Mouse (Mus musculus) stomach, embryonic 14.5 days (tissue): ENCODE measurements around the gene Cenpi. TPM values are rescaled to one million over a fixed set of nuclear protein-coding genes. Genes with fewer than 3 reads are reported as not detected.

Source experiments
- ATAC-seq: fragments of 200-750 bp; cut with Nextera tagmentation; 2 replicates; pipeline ENCODE4 v1.8.0; 2017; ENCODE audit warnings: low read depth, moderate TSS enrichment; ENCODE audit not compliant: insufficient number of reproducible peaks, insufficient read depth, low FRiP score
- H3K27ac ChIP-seq: fragments of 300-500 bp; sonication (generic); 2 replicates; pipeline ENCODE4 v1.5.1; 2014; ENCODE audit warnings: mild to moderate bottlenecking, low read length, moderate library complexity, mixed read lengths
- H3K27me3 ChIP-seq: fragments of 300-500 bp; sonication (generic); 2 replicates; pipeline ENCODE4 v1.6.1; 2014; ENCODE audit warnings: low read length, control low read depth, mixed read lengths; ENCODE audit not compliant: control insufficient read depth, insufficient read depth
- H3K36me3 ChIP-seq: fragments of 300-500 bp; sonication (generic); 2 replicates; pipeline ENCODE4 v1.6.1; 2014; ENCODE audit warnings: mild to moderate bottlenecking, control low read depth, low read length, moderate library complexity, mixed read lengths; ENCODE audit not compliant: control insufficient read depth, insufficient read depth
- H3K4me1 ChIP-seq: fragments of 300-500 bp; sonication (generic); 2 replicates; pipeline ENCODE4 v1.6.1; 2014; ENCODE audit warnings: low read length, control low read depth, mixed read lengths; ENCODE audit not compliant: control insufficient read depth, insufficient read depth
- H3K4me2 ChIP-seq: fragments of 300-500 bp; sonication (generic); replicated peaks from 2 replicates; pipeline ENCODE4 v1.6.1; 2014; ENCODE audit warnings: low read depth, low read length, control low read depth
- H3K4me3 ChIP-seq: fragments of 300-500 bp; sonication (generic); 2 replicates; pipeline ENCODE4 v1.5.1; 2014; ENCODE audit warnings: low read depth, low read length, control low read depth
- H3K9ac ChIP-seq: fragments of 300-500 bp; sonication (generic); replicated peaks from 2 replicates; pipeline ENCODE4 v1.6.1; 2014; ENCODE audit warnings: low read depth, mild to moderate bottlenecking, control low read depth, low read length, moderate library complexity, mixed read lengths
- H3K9me3 ChIP-seq: fragments of 300-500 bp; sonication (generic); 2 replicates; pipeline ENCODE4 v1.6.1; 2016; ENCODE audit warnings: low read depth, low read length, control low read depth; ENCODE audit not compliant: control insufficient read depth
- WGBS: fragments of 180-500 bp; shearing (Covaris S2); extraction: QIAGEN DNeasy Blood & Tissue Kit; methylation state at CpG from one replicate; pipeline ENCODE4 v1.1.7; 2014; 5-methylcytosine and 5-hydroxymethylcytosine counted together
- polyA plus RNA-seq: library from polyadenylated mRNA; unstranded; fragments of >200 nt; fragmentation: Nextera tagmentation; extraction: Ambion mirVana; gene quantifications from 2 replicates; pipeline ENCODE4 v1.2.1, GENCODE M21; 2014

Cenpi gene
- 35.0 and 40.0 TPM in 2 replicates for polyA plus RNA-seq

DNA sequence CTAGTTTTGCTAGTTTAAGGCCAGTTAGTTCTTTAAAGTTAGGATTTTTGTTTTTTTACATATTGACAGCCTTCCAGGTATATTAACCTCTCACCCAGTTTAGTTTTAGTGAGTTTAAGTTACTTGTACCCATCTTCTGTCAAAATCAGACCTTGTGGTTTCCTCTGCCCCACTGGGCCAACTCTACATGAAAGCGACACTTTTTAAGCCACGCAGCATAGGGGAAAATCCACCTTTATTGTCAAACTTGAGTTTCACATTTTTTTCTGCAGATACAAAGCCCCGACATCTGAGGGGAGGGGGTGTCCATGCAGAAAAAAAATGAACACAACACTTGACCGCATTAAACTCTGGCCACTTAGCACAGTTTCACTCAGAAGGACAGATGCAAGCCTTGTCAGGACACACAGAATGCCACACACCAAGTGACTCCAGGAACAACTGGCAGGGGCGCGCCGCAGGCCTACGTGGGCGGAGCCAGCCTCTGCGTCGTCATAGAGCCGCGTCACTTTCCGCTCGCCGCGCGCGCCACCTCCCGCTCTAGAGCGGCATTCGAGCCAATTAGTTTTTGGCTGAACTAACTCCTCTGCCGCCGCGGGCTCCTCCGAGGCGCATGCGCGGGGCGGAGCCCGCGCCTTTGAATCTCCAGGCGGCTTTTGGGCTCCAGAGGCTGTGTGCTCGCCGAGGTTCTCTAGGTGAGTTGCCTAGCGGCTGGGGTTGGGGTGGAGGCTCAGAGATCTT is at the start of gene Cenpi:
TSS of gene Cenpi (plus strand) at position 551 of the 741 bp plus-strand sequence.
- Histone ChIP-seq H3K27me3 (no peaks in the 10 kb centered on the region), H3K27ac (no peak within 1 kb of the TSS), H3K4me3 (peak within 1 kb of the TSS; percentile 36), H3K4me2 (peak within 1 kb of the TSS; percentile 39), H3K9ac (no peak within 1 kb of the TSS; the same call in 1 of the 2 replicates), H3K9me3 (no peaks in the 10 kb centered on the region), H3K4me1 (no peaks in the 10 kb centered on the region), H3K36me3 (no peaks in the 10 kb centered on the region; the same call in 1 of the 2 replicates)
- peak; percentile 95 for ATAC-seq
- WGBS = 20% methylated on average over 36 of the region's 36 CpGs

DNA sequence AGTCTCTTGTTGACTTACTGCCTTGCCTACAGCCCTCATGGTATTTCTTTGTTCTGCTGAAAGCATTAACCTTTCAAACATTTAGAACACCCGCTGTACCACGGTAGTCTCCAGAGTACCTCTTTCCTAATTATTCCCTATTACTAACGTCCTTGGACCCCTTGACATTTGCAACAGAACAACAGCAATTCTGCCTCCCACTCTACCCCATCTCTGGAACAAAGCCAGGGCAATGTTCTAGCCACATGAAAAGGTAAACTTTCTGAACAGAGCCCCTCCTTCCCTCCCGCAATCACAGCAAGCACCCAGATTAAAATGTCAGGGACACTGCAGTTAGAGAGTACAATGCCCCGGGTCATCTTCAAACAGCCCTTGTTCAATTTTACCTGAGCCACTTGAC is 46.7 kb upstream of the Cenpi start:
- no peak overlapping the region for H3K27ac ChIP-seq
- no peak overlapping the region for H3K4me3 ChIP-seq
- no peak for ATAC-seq
- no peaks in the 10 kb centered on the region for H3K4me1 ChIP-seq
- no peaks in the 10 kb centered on the region; the same call in 1 of the 2 replicates for H3K36me3 ChIP-seq
- no peak overlapping the region for H3K9ac ChIP-seq
- WGBS = 67% methylated on average over 5 of the region's 5 CpGs
- H3K9me3 ChIP-seq = no peaks in the 10 kb centered on the region
- no peak overlapping the region for H3K4me2 ChIP-seq
- no peaks in the 10 kb centered on the region for H3K27me3 ChIP-seq

DNA sequence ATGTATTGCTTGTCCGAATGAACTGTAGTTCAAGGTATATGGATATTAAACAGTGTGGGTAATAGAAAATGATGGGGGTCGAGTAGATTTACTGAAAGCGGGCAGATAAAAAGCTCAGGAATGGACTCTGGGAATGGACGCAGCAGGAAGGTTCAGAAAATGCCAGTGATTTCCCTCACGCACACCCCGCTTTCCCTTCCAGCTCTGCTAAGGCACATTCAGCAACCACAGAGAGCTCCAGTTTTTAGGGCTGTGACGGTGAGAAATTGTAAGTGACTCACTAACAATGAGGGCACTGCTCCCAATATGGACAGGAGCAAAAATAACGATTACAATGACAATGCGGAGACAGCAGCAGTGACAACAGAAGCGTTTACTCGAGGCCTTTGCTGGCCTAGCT is 45.8 kb upstream of the Cenpi start:
- H3K36me3 ChIP-seq = no peaks in the 10 kb centered on the region; the same call in 1 of the 2 replicates
- no peak for ATAC-seq
- H3K27me3 ChIP-seq = no peaks in the 10 kb centered on the region
- WGBS = 83% methylated on average over 11 of the region's 11 CpGs
- H3K9ac ChIP-seq = no peak overlapping the region
- no peaks in the 10 kb centered on the region for H3K9me3 ChIP-seq
- no peak overlapping the region for H3K4me2 ChIP-seq
- no peak overlapping the region for H3K4me3 ChIP-seq
- H3K27ac ChIP-seq = no peak overlapping the region
- H3K4me1 ChIP-seq = no peaks in the 10 kb centered on the region

DNA sequence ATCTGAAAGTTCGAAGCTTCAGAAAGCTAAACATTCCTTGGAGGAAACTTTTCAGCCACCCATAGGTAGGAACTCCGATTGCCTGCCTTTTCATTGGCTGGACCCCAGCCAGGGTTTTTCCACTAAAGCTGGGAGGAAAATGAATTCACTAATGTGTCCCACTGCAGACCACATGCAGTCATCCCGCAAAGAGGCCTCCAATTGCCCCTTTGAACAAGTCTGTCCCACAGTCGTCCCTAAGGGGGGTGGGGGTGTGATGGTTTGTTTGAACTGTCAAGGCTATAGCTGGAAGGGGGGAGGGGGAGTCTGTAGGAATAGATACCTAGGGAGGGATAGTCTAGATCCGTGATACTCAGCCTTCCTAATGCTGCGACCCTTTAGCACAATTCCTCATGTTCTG is 32.2 kb upstream of the Cenpi start:
- H3K4me2 ChIP-seq = peak overlapping the region; percentile 39
- H3K4me3 ChIP-seq = peak overlapping the region; percentile 33; the same call in 1 of the 2 replicates
- no peaks in the 10 kb centered on the region for H3K9me3 ChIP-seq
- no peaks in the 10 kb centered on the region for H3K36me3 ChIP-seq
- no peaks in the 10 kb centered on the region for H3K4me1 ChIP-seq
- no peak overlapping the region for H3K9ac ChIP-seq
- no peaks in the 10 kb centered on the region for H3K27me3 ChIP-seq
- 32% methylated on average over 6 of the region's 6 CpGs for WGBS
- no peak overlapping the region for H3K27ac ChIP-seq
- ATAC-seq = peak; percentile 50; the same call in 1 of the 2 replicates

DNA sequence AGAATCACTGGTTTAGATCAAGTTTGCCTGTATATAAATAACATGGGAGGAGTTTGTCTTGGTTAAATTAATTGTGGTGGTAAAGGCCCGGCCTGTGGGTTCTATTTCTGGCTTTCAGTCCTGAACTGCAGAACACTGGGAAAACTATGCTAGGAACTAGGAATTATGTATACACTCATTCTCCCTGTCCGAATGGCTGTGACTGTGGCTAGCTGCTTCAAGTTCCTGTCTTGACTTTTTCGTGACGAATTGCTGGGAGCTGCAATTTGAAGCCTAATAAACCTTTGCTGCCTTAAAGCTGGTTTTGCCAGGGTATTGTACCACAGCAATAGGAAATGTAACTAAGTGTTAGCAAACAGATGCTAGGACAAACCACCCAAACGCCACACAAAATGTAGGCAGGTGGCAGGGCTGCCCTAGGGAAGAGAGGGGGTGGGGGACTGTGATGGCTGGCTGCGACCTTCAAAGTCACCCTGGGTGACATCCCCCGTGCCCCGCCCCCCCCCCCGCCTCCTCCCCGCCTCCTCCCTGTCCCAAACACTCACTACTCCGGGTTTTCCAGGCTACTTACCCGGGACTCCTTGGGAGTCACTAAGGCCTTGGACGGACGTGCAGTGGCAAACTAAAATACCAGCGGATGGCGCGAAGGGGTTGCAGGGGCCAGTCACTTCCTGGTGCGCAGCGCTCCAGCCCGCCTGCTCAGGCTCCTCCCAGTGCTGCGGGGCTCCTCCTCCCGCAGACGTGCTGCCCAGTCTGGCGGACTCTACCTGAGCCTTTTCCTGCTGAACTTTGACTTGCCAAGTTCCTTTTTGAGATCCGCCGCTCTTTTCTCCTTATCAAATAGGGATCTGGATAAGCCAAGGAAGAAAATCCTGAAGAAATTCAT is 31.4 kb upstream of the Cenpi start, which contains the start of gene Trmt2b:
TSS of gene Trmt2b (minus strand) at position 710 of the 886 bp plus-strand sequence.
- Histone ChIP-seq H3K27me3 (no peaks in the 10 kb centered on the region), H3K9me3 (no peaks in the 10 kb centered on the region), H3K4me2 (peak within 1 kb of the TSS; percentile 39), H3K4me1 (no peaks in the 10 kb centered on the region), H3K4me3 (peak within 1 kb of the TSS; percentile 33), H3K9ac (peak within 1 kb of the TSS; percentile 25; the same call in 1 of the 2 replicates), H3K36me3 (no peaks in the 10 kb centered on the region), H3K27ac (peak within 1 kb of the TSS; percentile 66)
- WGBS = 18% methylated on average over 22 of the region's 26 CpGs
- ATAC-seq = peak; percentile 94; the same call in 1 of the 2 replicates

DNA sequence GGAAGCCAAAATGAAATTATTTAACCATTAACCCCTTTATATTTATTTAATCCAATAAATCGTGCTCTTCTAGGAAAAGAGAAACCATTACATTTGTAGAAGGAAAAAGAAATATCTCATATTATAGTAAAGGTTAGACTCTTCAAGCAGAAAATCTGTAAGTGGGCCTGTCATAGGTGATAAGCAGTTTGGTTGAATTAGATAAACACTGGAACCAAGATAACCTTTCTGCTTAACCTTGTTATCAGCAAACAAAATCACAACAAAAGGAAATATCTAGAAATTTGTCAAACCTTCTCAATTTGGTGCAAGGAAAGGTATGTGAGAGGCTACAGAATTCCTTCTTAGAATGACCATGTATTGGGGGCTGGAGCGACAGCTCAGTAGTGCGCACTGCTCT is 27.4 kb upstream of the Cenpi start:
- ATAC-seq = no peak
- no peak overlapping the region for H3K4me3 ChIP-seq
- H3K9ac ChIP-seq = no peak overlapping the region
- no peak overlapping the region for H3K4me2 ChIP-seq
- WGBS = 78% methylated on average over 3 of the region's 3 CpGs
- H3K27me3 ChIP-seq = no peaks in the 10 kb centered on the region
- H3K27ac ChIP-seq = no peak overlapping the region
- no peaks in the 10 kb centered on the region for H3K36me3 ChIP-seq
- H3K4me1 ChIP-seq = no peaks in the 10 kb centered on the region
- no peaks in the 10 kb centered on the region for H3K9me3 ChIP-seq

DNA sequence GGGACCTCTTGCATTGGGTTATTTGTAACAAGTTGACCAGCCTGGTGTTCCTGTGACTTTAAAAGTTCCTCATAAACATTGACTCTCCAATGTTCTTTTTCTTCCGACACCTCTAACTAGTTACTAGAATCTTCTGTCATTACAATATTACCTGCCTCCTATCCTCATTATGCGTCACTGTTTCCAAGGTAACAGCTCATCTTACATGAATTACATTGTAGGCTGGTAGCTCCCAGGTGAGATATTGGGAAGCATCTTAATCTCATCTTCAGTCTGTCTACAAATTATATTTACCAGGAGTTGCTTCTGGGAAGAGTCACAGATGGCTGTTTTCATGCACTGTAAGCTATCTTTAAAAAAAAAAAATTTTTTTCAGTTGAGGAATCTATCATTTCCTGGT is 22.8 kb upstream of the Cenpi start:
- no peak overlapping the region for H3K4me3 ChIP-seq
- no peaks in the 10 kb centered on the region for H3K9me3 ChIP-seq
- ATAC-seq = no peak
- 91% methylated on average over 2 of the region's 2 CpGs for WGBS
- no peak overlapping the region for H3K27ac ChIP-seq
- no peaks in the 10 kb centered on the region for H3K4me1 ChIP-seq
- no peak overlapping the region for H3K4me2 ChIP-seq
- H3K27me3 ChIP-seq = no peaks in the 10 kb centered on the region
- H3K9ac ChIP-seq = no peak overlapping the region
- H3K36me3 ChIP-seq = no peaks in the 10 kb centered on the region

DNA sequence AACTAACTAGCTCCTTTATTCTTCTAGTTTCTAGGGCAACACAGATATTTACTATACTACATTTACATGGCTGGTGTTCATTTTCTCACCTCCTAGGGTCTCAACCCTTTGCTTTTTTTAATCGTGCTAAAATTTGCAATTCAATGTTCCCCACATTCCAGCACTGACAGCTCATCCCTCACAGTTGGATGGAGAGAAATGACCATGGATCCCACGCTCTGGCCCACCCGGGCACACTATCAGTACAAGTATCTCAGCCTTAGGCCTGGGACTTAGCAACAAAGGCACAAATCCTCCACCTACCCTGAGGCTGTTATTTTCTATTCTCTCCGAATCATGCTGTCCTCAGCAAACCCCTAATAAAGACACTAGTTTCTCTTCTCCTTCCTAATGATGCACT is 22.1 kb upstream of the Cenpi start:
- no peak overlapping the region for H3K27ac ChIP-seq
- H3K9me3 ChIP-seq = no peaks in the 10 kb centered on the region
- no peak for ATAC-seq
- WGBS = 53% methylated on average over 4 of the region's 4 CpGs
- H3K27me3 ChIP-seq = no peaks in the 10 kb centered on the region
- no peaks in the 10 kb centered on the region for H3K36me3 ChIP-seq
- H3K9ac ChIP-seq = no peak overlapping the region
- no peak overlapping the region for H3K4me2 ChIP-seq
- no peak overlapping the region for H3K4me3 ChIP-seq
- no peaks in the 10 kb centered on the region for H3K4me1 ChIP-seq
